Comparison of ENCODE assay signal across 10 mouse cellular contexts in the genomic region with DNA sequence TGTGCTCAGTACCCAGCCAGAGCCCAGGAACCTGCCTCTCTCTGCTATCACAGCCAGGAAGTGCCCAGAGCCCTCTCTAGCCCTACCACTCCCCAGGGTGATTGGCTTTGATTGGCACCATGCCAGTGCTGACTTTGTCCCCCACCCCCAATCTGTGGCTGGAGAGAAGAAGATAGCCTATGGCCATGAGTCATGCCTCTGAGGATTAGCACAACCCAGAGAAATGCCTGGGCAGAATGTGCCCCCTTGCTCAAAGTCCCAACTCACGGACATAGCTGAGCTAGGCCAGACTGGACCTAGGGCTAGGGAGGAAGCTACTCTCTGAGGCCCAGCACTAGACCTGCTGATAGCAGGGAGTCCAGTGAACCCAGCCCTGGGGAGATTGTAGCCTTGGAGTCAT. TPM values are rescaled to one million over a fixed set of nuclear protein-coding genes. Genes with fewer than 3 reads are reported as not detected.
DNase-seq lines count a peak whose midpoint lies in the region; ATAC-seq and TF ChIP-seq lines count a peak whose summit lies in the region.
"Had no signal": no experiment of that assay in that cellular context is flagged by ENCODE, and none has a peak within 500 bp of the region (broad histone marks: within the 10 kb centered on the region; RNA-seq: fewer than 3 reads in every experiment).

No protein-coding gene starts in this region.

- H3K27ac ChIP-seq in lung, embryonic 15.5 days: 0 out of 2 replicates have a peak overlapping the region, but pooled peaks have one; percentile 25
- H3K27ac ChIP-seq in intestine, postnatal 0 days (ENCODE audit: low read depth, low read length): peak overlapping the region; percentile 95
- no peak overlapping the region for H3K27ac ChIP-seq in liver, embryonic 15.5 days (replicated peaks)
- H3K27ac ChIP-seq in layer of hippocampus, adult 2 months: no peak overlapping the region

- ATAC-seq in lung, embryonic 15.5 days (ENCODE audit: borderline replicate concordance, extremely low read depth, low FRiP score, low TSS enrichment): peak; percentile 24; the same call in 1 of the 2 replicates
- peak; percentile 93 for ATAC-seq in intestine, postnatal 0 days
- peak; percentile 18; the same call in 1 of the 2 replicates for ATAC-seq in liver, embryonic 15.5 days (ENCODE audit: insufficient read depth)
- ATAC-seq: inflammation-experienced regulatory T-cells, adult 6 months had no signal

- WGBS in lung, embryonic 15.5 days: 43% methylated on average over 1 of the region's 1 CpGs
- 30% methylated on average over 1 of the region's 1 CpGs for WGBS in intestine, postnatal 0 days
- 18% methylated on average over 1 of the region's 1 CpGs for WGBS in liver, embryonic 15.5 days (ENCODE audit: insufficient replicate concordance)

- H3K27me3 ChIP-seq in lung, embryonic 15.5 days: no peaks in the 10 kb centered on the region; the same call in 1 of the 2 replicates
- no peaks in the 10 kb centered on the region for H3K27me3 ChIP-seq in intestine, postnatal 0 days (replicated peaks; ENCODE audit: control insufficient read depth, insufficient read depth, low read length)
- no peaks in the 10 kb centered on the region for H3K27me3 ChIP-seq in liver, embryonic 15.5 days

- H3K9me3 ChIP-seq in lung, embryonic 15.5 days: no peaks in the 10 kb centered on the region
- H3K9me3 ChIP-seq in intestine, postnatal 0 days (ENCODE audit: control insufficient read depth): no peaks in the 10 kb centered on the region
- no peaks in the 10 kb centered on the region for H3K9me3 ChIP-seq in liver, embryonic 15.5 days (replicated peaks)

- peaks cover 34% of the 10 kb centered on the region for H3K4me1 ChIP-seq in lung, embryonic 15.5 days
- peaks cover 5% of the 10 kb centered on the region; the same call in 1 of the 2 replicates for H3K4me1 ChIP-seq in intestine, postnatal 0 days (replicated peaks; ENCODE audit: control insufficient read depth, insufficient read depth, low read length)
- H3K4me1 ChIP-seq in liver, embryonic 15.5 days (replicated peaks): no peaks in the 10 kb centered on the region

- DNase-seq in adrenal gland, postnatal 10 days: peak; percentile 36
- no peak for DNase-seq in adrenal gland, postnatal 4 days (ENCODE audit: low spot score in 2 of 2)
- no peak for DNase-seq in lung, postnatal 25 days (ENCODE audit: low spot score)
- DNase-seq in layer of hippocampus, adult 2 months (ENCODE audit: low spot score in 2 of 2): no peak
- no peak for DNase-seq in thymus, postnatal 4 days

- H3K4me3 ChIP-seq in lung, embryonic 15.5 days: no peak overlapping the region
- H3K4me3 ChIP-seq in intestine, postnatal 0 days (ENCODE audit: low read depth, low read length): no peak overlapping the region
- no peak overlapping the region for H3K4me3 ChIP-seq in liver, embryonic 15.5 days (replicated peaks)
- no peak overlapping the region for H3K4me3 ChIP-seq in layer of hippocampus, adult 2 months

- H3K36me3 ChIP-seq in lung, embryonic 15.5 days: no peaks in the 10 kb centered on the region
- H3K36me3 ChIP-seq in intestine, postnatal 0 days (ENCODE audit: control insufficient read depth, insufficient read depth): no peaks in the 10 kb centered on the region
- no peaks in the 10 kb centered on the region for H3K36me3 ChIP-seq in liver, embryonic 15.5 days (replicated peaks)

- no peak overlapping the region for H3K9ac ChIP-seq in lung, embryonic 15.5 days
- H3K9ac ChIP-seq in intestine, postnatal 0 days (ENCODE audit: low read depth, low read length): peak overlapping the region; percentile 22; the same call in 1 of the 2 replicates
- no peak overlapping the region for H3K9ac ChIP-seq in liver, embryonic 15.5 days

- TF ChIP-seq CTCF in intestine, postnatal 0 days (IDR thresholded peaks at IDR 0.05; ENCODE audit: low read depth): no peak
- TF ChIP-seq CTCF in layer of hippocampus, adult 2 months (conservative IDR thresholded peaks at IDR 0.05): no peak

- H3K4me2 ChIP-seq in lung, embryonic 15.5 days: no peak overlapping the region
- H3K4me2 ChIP-seq in intestine, postnatal 0 days (replicated peaks; ENCODE audit: low read depth): no peak overlapping the region
- no peak overlapping the region for H3K4me2 ChIP-seq in liver, embryonic 15.5 days

RNA-seq across cellular contexts. Expression of a gene that starts 10.7 kb away (rescaled TPM):
- 10 to 100 TPM; 14.6 TPM for total RNA-seq in adrenal gland, postnatal 10 days (2021)
- 10 to 100 TPM; 24.8 to 25.1 TPM for total RNA-seq in adrenal gland, postnatal 4 days (2021)
- polyA plus RNA-seq in lung, embryonic 15.5 days (2015; fragmentation: Nextera tagmentation; extraction: Ambion mirVana): 6.5 and 7.7 TPM in 2 replicates
- polyA plus RNA-seq in intestine, postnatal 0 days (2015; fragmentation: Nextera tagmentation; extraction: Ambion mirVana): 33.7 and 39.3 TPM in 2 replicates
- polyA plus RNA-seq in liver, embryonic 15.5 days (2015; fragmentation: Nextera tagmentation; extraction: Ambion mirVana): 1.3 TPM in 2 replicates
- total RNA-seq in layer of hippocampus, adult 2 months (2021): 10 to 100 TPM; 21.7 to 23.7 TPM
- polyA plus RNA-seq: inflammation-experienced regulatory T-cells, adult 6 months had no signal

RNA-seq across cellular contexts. Expression of a gene that starts 41.1 kb away (rescaled TPM):
- total RNA-seq in adrenal gland, postnatal 10 days (2021): under 1 TPM; 0.27 to 0.36 TPM
- total RNA-seq in adrenal gland, postnatal 4 days (2021): under 1 TPM; 0.17 to 0.67 TPM
- 1.7 and 2.0 TPM in 2 replicates for polyA plus RNA-seq in lung, embryonic 15.5 days (2015; fragmentation: Nextera tagmentation; extraction: Ambion mirVana)
- polyA plus RNA-seq in intestine, postnatal 0 days (2015; fragmentation: Nextera tagmentation; extraction: Ambion mirVana): 0.08 TPM in 1 of 2 replicates, not detected in the other
- not detected in 2 replicates for polyA plus RNA-seq in liver, embryonic 15.5 days (2015; fragmentation: Nextera tagmentation; extraction: Ambion mirVana)
- under 1 TPM; 0.64 to 0.88 TPM for total RNA-seq in layer of hippocampus, adult 2 months (2021)
- polyA plus RNA-seq: inflammation-experienced regulatory T-cells, adult 6 months; spleen, adult 2 months had no signal

RNA-seq across cellular contexts. Expression of a gene that starts 41.1 kb away (rescaled TPM):
- under 1 TPM in 1 of 2 experiments, not detected in 1; 0.15 TPM for total RNA-seq in adrenal gland, postnatal 10 days (2021)
- under 1 TPM; 0.17 to 0.25 TPM for total RNA-seq in adrenal gland, postnatal 4 days (2021)
- 0.52 and 0.69 TPM in 2 replicates for polyA plus RNA-seq in lung, embryonic 15.5 days (2015; fragmentation: Nextera tagmentation; extraction: Ambion mirVana)
- not detected in 2 replicates for polyA plus RNA-seq in intestine, postnatal 0 days (2015; fragmentation: Nextera tagmentation; extraction: Ambion mirVana)
- polyA plus RNA-seq in liver, embryonic 15.5 days (2015; fragmentation: Nextera tagmentation; extraction: Ambion mirVana): not detected in 2 replicates
- under 1 TPM; 0.47 to 0.61 TPM for total RNA-seq in layer of hippocampus, adult 2 months (2021)
- polyA plus RNA-seq: inflammation-experienced regulatory T-cells, adult 6 months; spleen, adult 2 months had no signal

Comparison
In these comparisons a context has a peak if more than half of its experiments do, and no peak if none do; other contexts are left out.
1. ATAC-seq: peak in every context shown above with its lines; median percentile 93 in intestine, postnatal 0 days; 24 in lung, embryonic 15.5 days; 18 in liver, embryonic 15.5 days.
2. H3K27ac ChIP-seq: peak in lung, embryonic 15.5 days (single experiment) and intestine, postnatal 0 days (single experiment); none in liver, embryonic 15.5 days (single experiment) and layer of hippocampus, adult 2 months (single experiment).